Mouse (Mus musculus) forebrain, postnatal 0 days (tissue): ENCODE results near the gene Rcl1. TPM values are rescaled to one million over a fixed set of nuclear protein-coding genes. Genes with fewer than 3 reads are reported as not detected.

Experiments
- ATAC-seq: fragments of 200-750 bp; cut with Nextera tagmentation; 2 replicates; pipeline ENCODE4 v1.8.0; 2017; ENCODE audit warnings: mild to moderate bottlenecking, moderate library complexity
- DNase-seq: peaks from one replicate; pipeline ENCODE4 v3.0.0-alpha.2; 2015
- H3K27ac ChIP-seq: fragments of 300-500 bp; sonication (generic); 2 replicates; pipeline ENCODE4 v1.5.1; 2014; ENCODE audit warnings: low read depth, mild to moderate bottlenecking, antibody characterized with exemption, low read length, moderate library complexity, mixed read lengths
- H3K27me3 ChIP-seq: fragments of 300-500 bp; sonication (generic); 2 replicates; pipeline ENCODE4 v1.6.1; 2014; ENCODE audit warnings: mild to moderate bottlenecking, low read length, mixed read lengths; ENCODE audit not compliant: insufficient read depth
- H3K36me3 ChIP-seq: fragments of 300-500 bp; sonication (generic); 2 replicates; pipeline ENCODE4 v1.6.1; 2014; ENCODE audit warnings: mild to moderate bottlenecking, moderate library complexity; ENCODE audit not compliant: insufficient read depth
- H3K4me1 ChIP-seq: fragments of 300-500 bp; sonication (generic); 2 replicates; pipeline ENCODE4 v1.6.1; 2014; ENCODE audit warnings: antibody characterized with exemption; ENCODE audit not compliant: insufficient read depth
- H3K4me2 ChIP-seq: fragments of 300-500 bp; sonication (generic); 2 replicates; pipeline ENCODE4 v1.6.1; 2014; ENCODE audit warnings: low read depth, mild to moderate bottlenecking, moderate library complexity
- H3K4me3 ChIP-seq: fragments of 300-500 bp; sonication (generic); 2 replicates; pipeline ENCODE4 v1.5.1; 2014; ENCODE audit warnings: low read depth, low read length, mixed read lengths
- H3K9ac ChIP-seq: fragments of 300-500 bp; sonication (generic); 2 replicates; pipeline ENCODE4 v1.6.1; 2014; ENCODE audit warnings: mild to moderate bottlenecking
- H3K9me3 ChIP-seq: fragments of 300-500 bp; sonication (generic); 2 replicates; pipeline ENCODE4 v1.6.1; 2016; ENCODE audit warnings: low read length
- CTCF ChIP-seq: sonication (generic); IDR thresholded peaks from 2 replicates; pipeline ENCODE4 v1.5.1; 2016; ENCODE audit warnings: antibody characterized with exemption, control low read depth, low read depth
- WGBS: fragments of 180-500 bp; shearing (Covaris S2); extraction: QIAGEN DNeasy Blood & Tissue Kit; methylation state at CpG from one replicate; pipeline ENCODE4 v1.1.7; 2014; 5-methylcytosine and 5-hydroxymethylcytosine counted together
- polyA plus RNA-seq: library from polyadenylated mRNA; unstranded; fragments of >200 nt; fragmentation: Nextera tagmentation; extraction: Ambion mirVana; gene quantifications from 2 replicates; pipeline ENCODE4 v1.2.1, GENCODE M21; 2015
- total RNA-seq: library from RNA; depleted of rRNA; stranded (reverse); fragments of >200 nt; gene quantifications from 2 replicates; pipeline ENCODE4 v1.2.3, GENCODE M21; 2014

The Rcl1 gene
- total and polyA plus RNA-seq, 2 experiments from 2014 or later: 24.0 to 31.8 TPM

- DNase-seq (no peak), ATAC-seq (no peak)
- 89% methylated on average over 5 of the region's 5 CpGs for WGBS
- no peak overlapping the region for H3K4me3 ChIP-seq
- H3K27ac ChIP-seq: no peak overlapping the region
- H3K36me3 ChIP-seq: no peaks in the 10 kb centered on the region
- TF ChIP-seq CTCF: no peak
- H3K9ac ChIP-seq: no peak overlapping the region
- H3K9me3 ChIP-seq: no peaks in the 10 kb centered on the region
- H3K27me3 ChIP-seq: no peaks in the 10 kb centered on the region
- H3K4me2 ChIP-seq: no peak overlapping the region
- H3K4me1 ChIP-seq: 0 out of 2 replicates have a peak, but pooled peaks cover 3% of the 10 kb centered on the region
Observed at GRCm38 (mm10) chr19:29106261-29106660, 5.1 kb downstream of the Rcl1 start.

- Histone ChIP-seq H3K27ac (no peak overlapping the region), H3K4me1 (no peaks in the 10 kb centered on the region), H3K27me3 (no peaks in the 10 kb centered on the region), H3K36me3 (no peaks in the 10 kb centered on the region), H3K9ac (no peak overlapping the region), H3K4me3 (no peak overlapping the region), H3K9me3 (no peaks in the 10 kb centered on the region), H3K4me2 (no peak overlapping the region)
- DNase-seq (no peak), ATAC-seq (no peak)
- TF ChIP-seq CTCF: no peak
- WGBS: 88% methylated on average over 8 of the region's 8 CpGs
Observed at GRCm38 (mm10) chr19:29112662-29113061, 11.5 kb downstream of the Rcl1 start.

- H3K4me1 ChIP-seq: no peaks in the 10 kb centered on the region
- no peak for TF ChIP-seq CTCF
- ATAC-seq: no peak
- no peak overlapping the region for H3K27ac ChIP-seq
- H3K4me2 ChIP-seq: no peak overlapping the region
- no peak overlapping the region for H3K9ac ChIP-seq
- no peak overlapping the region for H3K4me3 ChIP-seq
- WGBS: 95% methylated on average over 10 of the region's 10 CpGs
- H3K9me3 ChIP-seq: no peaks in the 10 kb centered on the region
- peaks cover 10% of the 10 kb centered on the region for H3K36me3 ChIP-seq
- no peak for DNase-seq
- H3K27me3 ChIP-seq: no peaks in the 10 kb centered on the region
Observed at GRCm38 (mm10) chr19:29113746-29114649, 12.8 kb downstream of the Rcl1 start.

- Histone ChIP-seq H3K9ac (no peak overlapping the region), H3K4me2 (no peak overlapping the region), H3K27ac (no peak overlapping the region), H3K27me3 (no peaks in the 10 kb centered on the region), H3K4me3 (no peak overlapping the region), H3K36me3 (peaks cover 24% of the 10 kb centered on the region), H3K4me1 (no peaks in the 10 kb centered on the region), H3K9me3 (no peaks in the 10 kb centered on the region)
- 89% methylated on average over 6 of the region's 6 CpGs for WGBS
- ATAC-seq: no peak
- DNase-seq: no peak
- no peak for TF ChIP-seq CTCF
Observed at GRCm38 (mm10) chr19:29116796-29117195, 15.6 kb downstream of the Rcl1 start.

DNA sequence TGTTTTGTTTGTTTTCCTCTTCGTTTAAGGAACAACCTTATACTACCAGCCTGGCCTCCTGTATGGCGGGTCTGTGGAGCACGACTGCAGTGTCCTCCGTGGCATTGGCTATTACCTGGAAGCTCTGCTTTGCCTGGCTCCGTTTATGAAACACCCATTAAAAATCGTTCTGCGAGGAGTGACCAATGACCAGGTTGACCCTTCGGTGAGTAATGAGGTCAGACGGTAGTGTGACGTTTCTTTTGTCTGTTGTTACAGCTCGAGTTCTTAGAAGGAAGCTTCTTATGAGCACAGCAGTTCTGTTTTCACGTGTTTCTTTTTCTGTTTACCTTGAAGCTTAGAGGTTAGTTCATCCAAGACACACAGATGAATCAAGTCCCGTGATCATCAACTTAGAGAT is 17.0 kb downstream of the Rcl1 start:
- Histone ChIP-seq H3K27ac (no peak overlapping the region), H3K36me3 (peaks cover 24% of the 10 kb centered on the region), H3K4me2 (no peak overlapping the region), H3K27me3 (no peaks in the 10 kb centered on the region), H3K4me1 (no peaks in the 10 kb centered on the region), H3K9me3 (no peaks in the 10 kb centered on the region), H3K4me3 (no peak overlapping the region), H3K9ac (no peak overlapping the region)
- DNase-seq (no peak), ATAC-seq (no peak)
- TF ChIP-seq CTCF: no peak
- WGBS: 91% methylated on average over 13 of the region's 13 CpGs

- 99% methylated on average over 6 of the region's 6 CpGs for WGBS
- no peaks in the 10 kb centered on the region for H3K9me3 ChIP-seq
- TF ChIP-seq CTCF: no peak
- no peak overlapping the region for H3K4me2 ChIP-seq
- H3K4me1 ChIP-seq: no peaks in the 10 kb centered on the region
- no peak for ATAC-seq
- no peaks in the 10 kb centered on the region for H3K27me3 ChIP-seq
- H3K36me3 ChIP-seq: peaks cover 31% of the 10 kb centered on the region
- no peak overlapping the region for H3K4me3 ChIP-seq
- H3K9ac ChIP-seq: no peak overlapping the region
- no peak for DNase-seq
- no peak overlapping the region for H3K27ac ChIP-seq
Observed at GRCm38 (mm10) chr19:29120311-29120710, 19.1 kb downstream of the Rcl1 start.

- H3K9me3 ChIP-seq: no peaks in the 10 kb centered on the region
- H3K4me2 ChIP-seq: no peak overlapping the region
- no peak for TF ChIP-seq CTCF
- ATAC-seq (no peak), DNase-seq (no peak)
- no peaks in the 10 kb centered on the region for H3K4me1 ChIP-seq
- H3K9ac ChIP-seq: no peak overlapping the region
- WGBS: 89% methylated on average over 9 of the region's 9 CpGs
- H3K36me3 ChIP-seq: peaks cover 35% of the 10 kb centered on the region
- no peak overlapping the region for H3K27ac ChIP-seq
- no peaks in the 10 kb centered on the region for H3K27me3 ChIP-seq
- no peak overlapping the region for H3K4me3 ChIP-seq
Observed at GRCm38 (mm10) chr19:29121394-29121793, 20.2 kb downstream of the Rcl1 start.
